Mouse (Mus musculus) liver, embryonic 14.5 days (tissue): ENCODE data around the gene Slc43a2.

Experiments
- CTCF ChIP-seq: IDR thresholded peaks from 2 replicates; pipeline ENCODE4 v1.5.1; 2016; ENCODE audit warnings: antibody characterized with exemption, low read depth, control low read depth
- EP300 ChIP-seq: IDR thresholded peaks from 2 replicates; pipeline ENCODE4 v1.6.1; 2016; ENCODE audit warnings: antibody characterized with exemption, low read depth

GRCm38 (mm10) chr11:75515186-75515585 lies 16.3 kb upstream of the Slc43a2 start:
- no peak for TF ChIP-seq CTCF
- TF ChIP-seq EP300: no peak
